Mouse (Mus musculus): Measurements from ENCODE around the gene 1700030J22Rik. TPM values are rescaled to one million over a fixed set of nuclear protein-coding genes. Genes with fewer than 3 reads are reported as not detected.

Gene 1700030J22Rik
- total and polyA plus RNA-seq, 3 experiments, result 0.15 to 0.38 TPM; not detected in 1

DNA sequence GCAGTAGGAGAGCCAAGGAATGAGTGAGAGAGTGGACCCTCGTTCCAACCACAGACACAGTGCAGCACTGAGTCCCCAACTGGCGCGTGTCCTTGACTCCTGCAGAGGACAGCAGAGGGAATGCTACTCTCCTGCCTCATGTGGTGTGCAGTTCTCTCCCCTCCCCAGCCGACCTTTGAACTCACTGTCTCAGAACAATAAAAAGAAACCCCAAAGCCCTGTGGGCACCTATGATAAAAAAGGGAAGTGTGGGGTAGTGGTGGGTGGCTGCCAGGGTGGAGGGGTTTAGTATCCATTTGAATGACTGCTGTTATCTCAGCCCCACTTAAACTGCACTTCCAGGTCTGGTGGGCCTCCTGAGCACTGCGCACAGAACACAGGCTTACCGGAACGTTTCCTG is 31.2 kb downstream of the 1700030J22Rik start (continued):
- TF ChIP-seq MAX (IDR thresholded peaks at IDR 0.05; ENCODE audit: low read length) (peak; percentile 46; the same call in 1 of the 2 replicates), MYB (IDR thresholded peaks at IDR 0.05; ENCODE audit: low read depth, low read length) (no peak), POLR2A (IDR thresholded peaks at IDR 0.05; ENCODE audit: control insufficient read depth in 1 of 2, insufficient read depth in 1 of 2, low read depth in 1 of 2, low read length in 2 of 2, poor library complexity in 1 of 2) (no peak), MEF2A (IDR thresholded peaks at IDR 0.05; ENCODE audit: extremely low read depth, insufficient replicate concordance, low read depth, low read length, poor library complexity, severe bottlenecking) (no peak), ZNF384 (IDR thresholded peaks at IDR 0.05; ENCODE audit: low read depth, low read length) (no peak)

DNA sequence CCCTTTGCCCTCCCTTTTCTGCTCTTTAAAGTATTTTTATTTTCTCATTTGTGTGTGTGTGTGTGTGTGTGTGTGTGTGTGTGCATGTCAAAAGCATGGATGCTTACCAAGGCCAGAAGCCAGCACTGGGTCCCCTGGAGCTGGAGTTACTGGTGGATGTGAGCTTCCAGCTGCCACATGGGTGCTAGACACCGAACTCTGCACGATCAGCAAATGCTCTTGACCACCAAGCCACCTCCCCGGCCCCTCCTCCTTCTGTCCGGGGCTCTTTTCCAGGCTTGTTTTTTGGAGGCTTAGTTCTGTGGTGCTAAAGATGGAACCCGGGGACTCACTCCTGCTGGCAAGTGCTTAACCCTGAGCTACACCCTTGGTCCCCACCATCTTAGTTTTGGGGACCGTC is 31.9 kb downstream of the 1700030J22Rik start:
- DNase-seq (ENCODE audit: low read depth, low spot score), result no peak
- H3K79me2 ChIP-seq (ENCODE audit: control insufficient read depth, insufficient read depth, low read length, poor library complexity), result peaks cover 37% of the 10 kb centered on the region
- peak overlapping the region; percentile 88 for H3K27ac ChIP-seq (ENCODE audit: control insufficient read depth, low read depth, low read length)
- no peaks in the 10 kb centered on the region for H3K9me3 ChIP-seq (replicated peaks; ENCODE audit: insufficient read depth, low read length)
- peak overlapping the region; percentile 68 for H3K9ac ChIP-seq (ENCODE audit: control insufficient read depth, low read depth, low read length, poor library complexity, severe bottlenecking)
- TF ChIP-seq ZNF384 (IDR thresholded peaks at IDR 0.05; ENCODE audit: low read depth, low read length), result 0 out of 2 replicates have a peak, but pooled peaks have one; percentile 8
- no peak for TF ChIP-seq KAT2A (conservative IDR thresholded peaks at IDR 0.05; ENCODE audit: low read depth, low read length)
- no peak for TF ChIP-seq CTCF (IDR thresholded peaks at IDR 0.05 in 2 of 3, conservative IDR thresholded peaks at IDR 0.05 in 1 of 3; ENCODE audit: control insufficient read depth in 1 of 3, insufficient read depth in 1 of 3, low read depth in 2 of 3, low read length in 3 of 3, poor library complexity in 1 of 3, severe bottlenecking in 1 of 3)
- 0 out of 2 replicates have a peak, but pooled peaks have one; percentile 25 for TF ChIP-seq CHD1 (IDR thresholded peaks at IDR 0.05; ENCODE audit: low read depth, low read length)
- TF ChIP-seq POLR2A (IDR thresholded peaks at IDR 0.05; ENCODE audit: control insufficient read depth in 1 of 2, insufficient read depth in 1 of 2, low read depth in 1 of 2, low read length in 2 of 2, poor library complexity in 1 of 2), result 0 out of 4 replicates have a peak, but pooled peaks of 1 of the 2 experiments have one; percentile 21
- TF ChIP-seq ZC3H11A (IDR thresholded peaks at IDR 0.05; ENCODE audit: low read depth, low read length), result no peak
- no peak for TF ChIP-seq ELF1 (IDR thresholded peaks at IDR 0.05; ENCODE audit: low read depth, low read length)
- no peak for TF ChIP-seq ZMIZ1 (IDR thresholded peaks at IDR 0.05; ENCODE audit: low read depth, low read length)
- peaks cover 0 to 30% of the 10 kb centered on the region in 2 experiments; a peak in 2 of 4 replicates for H3K36me3 ChIP-seq (ENCODE audit: control insufficient read depth in 1 of 2, insufficient read depth in 2 of 2, low read length in 2 of 2)
- peaks cover 2 to 36% of the 10 kb centered on the region in 2 experiments for H3K4me1 ChIP-seq (ENCODE audit: control insufficient read depth in 1 of 2, insufficient read depth in 2 of 2, low read length in 2 of 2)
- peak overlapping the region; percentile 56 to 77 for H3K4me3 ChIP-seq (ENCODE audit: control insufficient read depth in 1 of 2, insufficient read depth in 1 of 2, low read depth in 2 of 2, low read length in 2 of 2)
- H3K27me3 ChIP-seq (ENCODE audit: control insufficient read depth in 1 of 2, insufficient read depth in 2 of 2, low read length in 2 of 2), result no peaks in the 10 kb centered on the region

DNA sequence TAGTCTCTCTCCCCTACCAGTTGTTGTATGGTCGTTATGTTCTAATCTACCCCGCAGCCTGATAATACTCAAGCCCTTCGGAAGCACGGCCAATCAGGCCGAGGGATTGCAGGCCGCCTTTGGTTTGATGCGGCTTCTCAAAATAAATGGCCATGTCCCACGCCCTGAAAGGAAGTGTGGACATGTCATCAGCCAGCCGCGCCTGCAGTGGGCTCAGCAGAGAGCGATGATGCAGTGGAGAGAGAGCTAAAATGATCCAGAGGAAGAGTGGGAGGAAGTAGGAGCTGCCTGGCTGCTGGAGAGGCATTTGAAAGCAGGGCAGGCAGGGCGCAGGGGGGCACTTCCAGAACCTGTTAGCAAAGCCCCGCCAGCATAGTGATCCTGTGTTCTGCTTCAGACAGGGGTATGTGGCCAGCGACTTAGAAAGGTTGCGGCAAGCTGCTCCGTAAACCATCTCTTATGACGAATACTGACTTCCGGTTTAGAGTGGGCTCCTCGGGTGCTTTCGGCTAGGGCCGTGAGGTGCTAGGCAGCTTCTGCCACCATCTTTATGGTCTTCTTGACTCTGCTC is 32.4 kb downstream of the 1700030J22Rik start:
- Histone ChIP-seq H3K27me3 (ENCODE audit: control insufficient read depth in 1 of 2, insufficient read depth in 2 of 2, low read length in 2 of 2) (no peaks in the 10 kb centered on the region), H3K36me3 (ENCODE audit: control insufficient read depth in 1 of 2, insufficient read depth in 2 of 2, low read length in 2 of 2) (peaks cover 0 to 30% of the 10 kb centered on the region in 2 experiments; a peak in 2 of 4 replicates), H3K79me2 (ENCODE audit: control insufficient read depth, insufficient read depth, low read length, poor library complexity) (peaks cover 37% of the 10 kb centered on the region), H3K4me1 (ENCODE audit: control insufficient read depth in 1 of 2, insufficient read depth in 2 of 2, low read length in 2 of 2) (peaks cover 2 to 35% of the 10 kb centered on the region in 2 experiments), H3K9ac (ENCODE audit: control insufficient read depth, low read depth, low read length, poor library complexity, severe bottlenecking) (peak overlapping the region; percentile 68), H3K4me3 (ENCODE audit: control insufficient read depth in 1 of 2, insufficient read depth in 1 of 2, low read depth in 2 of 2, low read length in 2 of 2) (peak overlapping the region; percentile 56 to 77), H3K27ac (ENCODE audit: control insufficient read depth, low read depth, low read length) (peak overlapping the region; percentile 88), H3K9me3 (replicated peaks; ENCODE audit: insufficient read depth, low read length) (no peaks in the 10 kb centered on the region)
- DNase-seq (ENCODE audit: low read depth, low spot score), result peak; percentile 83
- TF ChIP-seq MYB (IDR thresholded peaks at IDR 0.05; ENCODE audit: low read depth, low read length), result no peak
- TF ChIP-seq SIN3A (IDR thresholded peaks at IDR 0.05; ENCODE audit: low read length), result 0 out of 2 replicates have a peak, but pooled peaks have one; percentile 42
- TF ChIP-seq USF1 (IDR thresholded peaks at IDR 0.05; ENCODE audit: low read depth, low read length), result no peak
- TF ChIP-seq CTCF (IDR thresholded peaks at IDR 0.05 in 2 of 3, conservative IDR thresholded peaks at IDR 0.05 in 1 of 3; ENCODE audit: control insufficient read depth in 1 of 3, insufficient read depth in 1 of 3, low read depth in 2 of 3, low read length in 3 of 3, poor library complexity in 1 of 3, severe bottlenecking in 1 of 3), result no peak
- no peak for TF ChIP-seq NRF1 (IDR thresholded peaks at IDR 0.05; ENCODE audit: insufficient read depth, low read depth, low read length, poor library complexity, severe bottlenecking)
- 0 out of 2 replicates have a peak, but pooled peaks have one; percentile 17 for TF ChIP-seq HCFC1 (IDR thresholded peaks at IDR 0.05; ENCODE audit: low read depth, low read length)
- TF ChIP-seq RCOR1 (IDR thresholded peaks at IDR 0.05; ENCODE audit: low read depth, low read length), result peak; percentile 79; the same call in 1 of the 2 replicates
- no peak for TF ChIP-seq SMC3 (IDR thresholded peaks at IDR 0.05; ENCODE audit: low read depth, low read length)
- TF ChIP-seq UBTF (IDR thresholded peaks at IDR 0.05; ENCODE audit: borderline replicate concordance, insufficient read depth, low read depth, low read length), result no peak
- peak in 1 of 2 experiments; percentile 45; a peak in 3 of 4 replicates for TF ChIP-seq EP300 (IDR thresholded peaks at IDR 0.05; ENCODE audit: low read depth in 1 of 2, low read length in 2 of 2)
- no peak for TF ChIP-seq POLR2A (IDR thresholded peaks at IDR 0.05; ENCODE audit: control insufficient read depth in 1 of 2, insufficient read depth in 1 of 2, low read depth in 1 of 2, low read length in 2 of 2, poor library complexity in 1 of 2)
- TF ChIP-seq ZC3H11A (IDR thresholded peaks at IDR 0.05; ENCODE audit: low read depth, low read length), result no peak
- no peak for TF ChIP-seq CHD1 (IDR thresholded peaks at IDR 0.05; ENCODE audit: low read depth, low read length)
- no peak for TF ChIP-seq NELFE (IDR thresholded peaks at IDR 0.05; ENCODE audit: low read depth, low read length)
- TF ChIP-seq MXI1 (IDR thresholded peaks at IDR 0.05; ENCODE audit: low read depth, low read length), result peak; percentile 32; the same call in 1 of the 2 replicates
- peak; percentile 39; the same call in 1 of the 2 replicates for TF ChIP-seq ELF1 (IDR thresholded peaks at IDR 0.05; ENCODE audit: low read depth, low read length)
- no peak for TF ChIP-seq BHLHE40 (IDR thresholded peaks at IDR 0.05; ENCODE audit: borderline replicate concordance, low read depth, low read length)
- no peak for TF ChIP-seq CHD2 (IDR thresholded peaks at IDR 0.05; ENCODE audit: low read length)
- TF ChIP-seq TAL1 (IDR thresholded peaks at IDR 0.05; ENCODE audit: low read length), result no peak
- peak; percentile 72 for TF ChIP-seq GATA1 (IDR thresholded peaks at IDR 0.05; ENCODE audit: low read depth, low read length)

Data from MEL (cell line).